Mouse (Mus musculus): ENCODE data around the gene Clasp2. TPM values are rescaled to one million over a fixed set of nuclear protein-coding genes. Genes with fewer than 3 reads are reported as not detected.

Gene Clasp2
- polyA plus RNA-seq, 1 experiment from 2014 or later: 117 TPM

GRCm38 (mm10) chr9:113915789-113916188 is 174.5 kb downstream of the Clasp2 start:
- WGBS: 93% methylated on average over 5 of the region's 5 CpGs
- no peaks in the 10 kb centered on the region for H3K27me3 ChIP-seq
- H3K4me3 ChIP-seq: no peak overlapping the region
- no peaks in the 10 kb centered on the region for H3K9me3 ChIP-seq
- no peaks in the 10 kb centered on the region for H3K4me1 ChIP-seq (replicated peaks)
- no peak overlapping the region for H3K4me2 ChIP-seq
- ATAC-seq (ENCODE audit: low FRiP score, low read depth): no peak
- no peak overlapping the region for H3K27ac ChIP-seq (replicated peaks)
- H3K9ac ChIP-seq: no peak overlapping the region
- peaks cover 65% of the 10 kb centered on the region for H3K36me3 ChIP-seq

DNA sequence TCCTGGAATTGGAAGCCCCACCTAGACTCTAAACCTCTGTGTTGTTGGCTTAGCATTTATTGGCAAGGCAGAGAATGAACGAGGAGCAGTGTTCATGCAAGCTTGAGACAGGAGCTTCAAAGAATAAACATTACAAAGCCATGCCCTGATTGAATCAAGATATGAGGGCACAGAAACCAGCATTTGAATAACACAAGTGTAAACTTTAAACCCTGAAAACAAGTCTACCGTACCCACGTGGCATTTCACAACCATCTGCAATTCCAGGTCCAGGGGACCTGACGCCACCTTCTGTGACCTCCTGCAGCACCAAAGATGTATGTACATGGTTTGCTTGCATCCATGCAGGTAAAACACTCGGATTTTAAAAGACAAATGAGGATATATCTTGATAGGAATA is 181.4 kb downstream of the Clasp2 start:
- Histone ChIP-seq H3K36me3 (peaks cover 58% of the 10 kb centered on the region), H3K4me1 (replicated peaks) (no peaks in the 10 kb centered on the region), H3K4me2 (no peak overlapping the region), H3K27me3 (no peaks in the 10 kb centered on the region), H3K27ac (replicated peaks) (no peak overlapping the region), H3K9me3 (no peaks in the 10 kb centered on the region), H3K9ac (no peak overlapping the region), H3K4me3 (no peak overlapping the region)
- 94% methylated on average over 5 of the region's 5 CpGs for WGBS
- no peak for ATAC-seq (ENCODE audit: low FRiP score, low read depth)

- Histone ChIP-seq H3K4me3 (no peak overlapping the region), H3K4me1 (replicated peaks) (peaks cover under 1% of the 10 kb centered on the region), H3K4me2 (no peak overlapping the region), H3K9me3 (no peaks in the 10 kb centered on the region), H3K36me3 (peaks cover 48% of the 10 kb centered on the region), H3K9ac (no peak overlapping the region), H3K27ac (replicated peaks) (no peak overlapping the region), H3K27me3 (no peaks in the 10 kb centered on the region)
- WGBS: 93% methylated on average over 5 of the region's 5 CpGs
- no peak for ATAC-seq (ENCODE audit: low FRiP score, low read depth)
Observed at GRCm38 (mm10) chr9:113924883-113925282, 183.6 kb downstream of the Clasp2 start.

GRCm38 (mm10) chr9:113928591-113928990 is 187.3 kb downstream of the Clasp2 start:
- Histone ChIP-seq H3K9ac (no peak overlapping the region), H3K9me3 (no peaks in the 10 kb centered on the region), H3K4me2 (no peak overlapping the region), H3K27ac (replicated peaks) (no peak overlapping the region), H3K4me3 (no peak overlapping the region), H3K4me1 (replicated peaks) (peaks cover 22% of the 10 kb centered on the region), H3K27me3 (no peaks in the 10 kb centered on the region), H3K36me3 (peaks cover 17% of the 10 kb centered on the region)
- WGBS: 86% methylated on average over 4 of the region's 4 CpGs
- no peak for ATAC-seq (ENCODE audit: low FRiP score, low read depth)

DNA sequence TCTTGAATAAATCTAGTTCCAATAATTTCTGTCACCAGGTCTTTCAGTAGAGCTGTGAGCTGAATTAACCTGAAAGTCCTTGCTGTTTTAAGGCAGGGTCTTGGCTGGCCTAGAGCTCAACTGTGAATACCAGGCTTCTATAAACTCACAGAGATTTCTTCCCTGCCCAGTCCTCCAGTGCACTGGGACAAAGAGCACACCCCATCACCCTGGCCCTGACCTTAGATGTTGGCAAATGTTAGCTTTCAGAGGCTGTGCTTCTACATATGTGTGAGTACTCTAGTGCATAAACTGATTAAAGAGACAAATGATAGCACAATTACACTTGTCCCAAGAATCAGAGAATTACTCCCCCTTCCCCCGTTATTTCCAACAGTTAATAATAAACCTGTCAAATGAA is 188.4 kb downstream of the Clasp2 start:
- ATAC-seq (ENCODE audit: low FRiP score, low read depth): no peak
- Histone ChIP-seq H3K4me1 (replicated peaks) (peaks cover 26% of the 10 kb centered on the region), H3K4me2 (peak overlapping the region; percentile 58; the same call in 1 of the 2 replicates), H3K36me3 (peaks cover 8% of the 10 kb centered on the region), H3K27me3 (no peaks in the 10 kb centered on the region), H3K4me3 (no peak overlapping the region), H3K9ac (no peak overlapping the region), H3K9me3 (no peaks in the 10 kb centered on the region), H3K27ac (replicated peaks) (no peak overlapping the region)
- 77% methylated on average over 1 of the region's 1 CpGs for WGBS

- peaks cover 33% of the 10 kb centered on the region for H3K4me1 ChIP-seq (replicated peaks)
- WGBS: under 1% methylated on average over 35 of the region's 86 CpGs
- H3K27me3 ChIP-seq: no peaks in the 10 kb centered on the region
- peak; percentile 97 for ATAC-seq (ENCODE audit: low FRiP score, low read depth)
- no peaks in the 10 kb centered on the region for H3K9me3 ChIP-seq
- peak within 1 kb of the TSS; percentile 89 for H3K27ac ChIP-seq (replicated peaks)
- peak within 1 kb of the TSS; percentile 83 for H3K4me2 ChIP-seq
- 0 out of 2 replicates have a peak, but pooled peaks cover 2% of the 10 kb centered on the region for H3K36me3 ChIP-seq
- peak within 1 kb of the TSS; percentile 54 for H3K4me3 ChIP-seq
- H3K9ac ChIP-seq: peak within 1 kb of the TSS; percentile 60
Observed at GRCm38 (mm10) chr9:113930534-113931374, 189.5 kb downstream of the Clasp2 start, which contains the start of gene Ubp1. Gene Ubp1 (plus strand): TSS chr9:113930934.

- Histone ChIP-seq H3K9me3 (no peaks in the 10 kb centered on the region), H3K4me2 (peak overlapping the region; percentile 83), H3K4me3 (peak overlapping the region; percentile 54), H3K27ac (replicated peaks) (peak overlapping the region; percentile 65), H3K4me1 (replicated peaks) (peaks cover 38% of the 10 kb centered on the region), H3K27me3 (no peaks in the 10 kb centered on the region), H3K9ac (peak overlapping the region; percentile 60), H3K36me3 (no peaks in the 10 kb centered on the region)
- under 1% methylated on average over 80 of the region's 91 CpGs for WGBS
- peak; percentile 15 for ATAC-seq (ENCODE audit: low FRiP score, low read depth)
Observed at GRCm38 (mm10) chr9:113931375-113932099, 190.3 kb downstream of the Clasp2 start.

DNA sequence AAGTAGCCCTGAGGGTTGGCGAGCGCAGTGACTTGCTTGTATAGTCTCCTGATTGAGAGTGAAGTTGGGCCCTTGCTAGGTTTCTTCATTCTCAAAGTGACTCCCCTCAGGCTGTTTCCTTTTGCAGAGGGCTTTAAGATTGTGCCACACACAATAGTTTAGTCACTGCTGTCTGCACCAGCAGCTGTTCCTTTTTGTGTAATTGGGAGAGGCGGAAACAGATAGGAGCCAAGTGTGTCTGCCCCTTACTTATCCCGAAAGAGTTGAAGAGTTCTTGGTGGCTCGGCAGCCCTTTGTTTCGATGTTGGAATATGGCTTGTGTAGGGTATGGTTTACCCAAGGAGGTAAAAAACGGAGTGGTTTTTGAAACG is 190.8 kb downstream of the Clasp2 start:
- peak overlapping the region; percentile 60 for H3K9ac ChIP-seq
- H3K4me2 ChIP-seq: peak overlapping the region; percentile 83
- 2% methylated on average over 8 of the region's 8 CpGs for WGBS
- no peaks in the 10 kb centered on the region for H3K36me3 ChIP-seq
- H3K9me3 ChIP-seq: no peaks in the 10 kb centered on the region
- H3K27me3 ChIP-seq: no peaks in the 10 kb centered on the region
- H3K27ac ChIP-seq (replicated peaks): peak overlapping the region; percentile 65
- H3K4me3 ChIP-seq: peak overlapping the region; percentile 54
- no peak for ATAC-seq (ENCODE audit: low FRiP score, low read depth)
- peaks cover 38% of the 10 kb centered on the region for H3K4me1 ChIP-seq (replicated peaks)

DNA sequence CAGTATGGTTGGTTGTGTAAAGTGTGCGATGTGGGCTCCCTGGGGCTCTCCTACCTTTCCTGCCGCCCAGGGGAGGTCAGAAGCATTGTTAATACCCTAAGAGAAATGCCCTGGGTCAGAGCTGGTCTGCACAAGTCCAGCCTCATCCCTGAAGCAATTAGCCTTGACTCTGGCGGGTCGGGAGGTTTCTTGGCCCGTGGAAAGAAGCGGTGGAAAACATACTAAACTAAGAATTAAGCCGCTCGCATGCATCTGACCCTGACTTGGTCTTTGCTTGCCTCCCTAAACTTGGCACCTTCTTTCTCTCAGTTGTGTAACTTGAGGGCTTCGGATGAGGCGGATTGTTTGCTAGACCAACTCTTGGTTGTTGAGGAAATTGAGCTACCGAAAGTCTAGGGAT is 191.2 kb downstream of the Clasp2 start:
- H3K9ac ChIP-seq: peak overlapping the region; percentile 60
- ATAC-seq (ENCODE audit: low FRiP score, low read depth): no peak
- 32% methylated on average over 11 of the region's 11 CpGs for WGBS
- peak overlapping the region; percentile 54 for H3K4me3 ChIP-seq
- H3K27ac ChIP-seq (replicated peaks): peak overlapping the region; percentile 65; the same call in 1 of the 2 replicates
- H3K36me3 ChIP-seq: no peaks in the 10 kb centered on the region
- H3K9me3 ChIP-seq: no peaks in the 10 kb centered on the region
- H3K27me3 ChIP-seq: no peaks in the 10 kb centered on the region
- peak overlapping the region; percentile 83 for H3K4me2 ChIP-seq
- peaks cover 38% of the 10 kb centered on the region for H3K4me1 ChIP-seq (replicated peaks)

DNA sequence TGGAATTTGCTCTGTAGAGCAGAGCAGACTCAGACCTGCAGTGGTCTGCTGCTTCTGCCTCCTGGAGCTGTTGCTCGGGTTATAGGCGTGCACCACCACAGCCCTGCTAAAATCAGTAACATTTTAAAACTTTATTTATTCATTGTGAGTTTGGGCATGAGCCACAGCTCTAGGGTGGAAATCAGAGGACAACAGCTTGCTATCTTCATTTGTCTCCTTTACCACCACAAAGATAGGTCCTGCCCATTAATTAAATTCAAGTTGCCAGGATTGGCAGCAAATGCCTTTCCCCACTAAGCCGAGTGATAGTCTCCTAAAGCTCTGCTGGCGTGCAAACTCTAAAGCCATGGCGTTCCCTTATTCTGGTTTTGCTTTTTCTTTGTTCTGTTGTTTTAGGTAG is 194.4 kb downstream of the Clasp2 start:
- H3K9me3 ChIP-seq: no peaks in the 10 kb centered on the region
- peaks cover 42% of the 10 kb centered on the region for H3K4me1 ChIP-seq (replicated peaks)
- H3K4me3 ChIP-seq: no peak overlapping the region
- no peak overlapping the region for H3K27ac ChIP-seq (replicated peaks)
- ATAC-seq (ENCODE audit: low FRiP score, low read depth): no peak
- 75% methylated on average over 5 of the region's 5 CpGs for WGBS
- no peak overlapping the region for H3K4me2 ChIP-seq
- H3K27me3 ChIP-seq: no peaks in the 10 kb centered on the region
- H3K9ac ChIP-seq: no peak overlapping the region
- no peaks in the 10 kb centered on the region for H3K36me3 ChIP-seq

DNA sequence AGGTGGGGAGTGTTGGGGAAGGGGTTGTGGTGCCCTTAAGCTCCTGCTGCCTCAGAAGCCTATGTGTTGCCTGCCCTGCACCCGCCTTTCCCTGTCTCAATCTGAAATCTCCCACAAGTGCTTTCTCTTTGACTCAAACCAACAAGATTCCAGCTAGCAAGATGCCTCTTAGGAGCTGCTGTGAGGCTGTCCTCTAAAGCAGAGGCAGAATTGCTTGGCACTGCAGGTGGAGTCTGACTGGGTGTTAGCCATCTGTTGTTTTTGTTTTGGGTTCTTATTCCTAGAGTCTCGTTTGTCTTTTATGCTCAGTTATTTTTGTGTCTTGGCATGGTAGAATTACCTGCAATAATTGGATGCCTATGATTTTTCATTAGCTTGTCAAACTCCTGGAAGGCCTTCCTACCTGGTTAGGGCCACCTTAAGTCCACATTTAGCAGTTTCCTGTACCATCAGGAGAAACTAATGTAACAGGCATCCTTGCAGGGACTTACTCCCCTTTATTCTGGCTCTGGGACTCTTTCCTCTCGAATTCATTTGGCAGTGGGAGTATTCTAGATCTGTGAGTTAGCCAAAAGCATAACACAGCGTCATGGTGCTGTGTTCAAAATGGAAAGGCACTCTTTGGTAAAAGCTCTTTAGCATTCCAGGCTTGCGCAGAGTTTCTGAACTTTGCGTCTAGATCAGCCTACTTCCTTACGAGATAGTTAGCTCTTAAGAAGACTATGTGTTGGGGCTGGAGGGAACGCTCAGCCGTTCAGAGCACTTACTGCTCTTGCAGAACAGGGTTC is 198.0 kb downstream of the Clasp2 start:
- no peak overlapping the region for H3K9ac ChIP-seq
- H3K27me3 ChIP-seq: no peaks in the 10 kb centered on the region
- H3K36me3 ChIP-seq: no peaks in the 10 kb centered on the region
- H3K4me1 ChIP-seq (replicated peaks): peaks cover 20% of the 10 kb centered on the region; the same call in 1 of the 2 replicates
- no peak overlapping the region for H3K4me3 ChIP-seq
- H3K27ac ChIP-seq (replicated peaks): no peak overlapping the region
- 86% methylated on average over 9 of the region's 9 CpGs for WGBS
- no peak overlapping the region for H3K4me2 ChIP-seq
- H3K9me3 ChIP-seq: no peaks in the 10 kb centered on the region
- ATAC-seq (ENCODE audit: low FRiP score, low read depth): no peak
